Mouse (Mus musculus): ENCODE results near the gene BC147527. TPM values are rescaled to one million over a fixed set of nuclear protein-coding genes. Genes with fewer than 3 reads are reported as not detected.

The BC147527 gene
- polyA plus RNA-seq, 1 experiment = not detected

Other genes with a start within 250 kb of the BC147527 start
- 3.4 and 3.5 TPM in 2 replicates for gene Gm21188, start 248.2 kb upstream of the BC147527 start, polyA plus RNA-seq (2012; ENCODE audit: insufficient read depth, insufficient read length, missing spikeins)
- gene Gm20767, start 160.1 kb upstream of the BC147527 start, polyA plus RNA-seq (2012; ENCODE audit: insufficient read depth, insufficient read length, missing spikeins) = not detected in 2 replicates
- not detected in 2 replicates for gene Gm21818, start 128.0 kb upstream of the BC147527 start, polyA plus RNA-seq (2012; ENCODE audit: insufficient read depth, insufficient read length, missing spikeins)
- gene Gm21762, start 84.4 kb upstream of the BC147527 start, polyA plus RNA-seq (2012; ENCODE audit: insufficient read depth, insufficient read length, missing spikeins) = not detected in 2 replicates
- not detected in 2 replicates for gene Gm21731, start 61.3 kb upstream of the BC147527 start, polyA plus RNA-seq (2012; ENCODE audit: insufficient read depth, insufficient read length, missing spikeins)
- gene AF067061, start 37.3 kb upstream of the BC147527 start, polyA plus RNA-seq (2012; ENCODE audit: insufficient read depth, insufficient read length, missing spikeins) = not detected in 2 replicates
- gene Tcstv3, start 16.5 kb downstream of the BC147527 start, polyA plus RNA-seq (2012; ENCODE audit: insufficient read depth, insufficient read length, missing spikeins) = not detected in 2 replicates

Measured in brown adipose tissue, adult 24 weeks (tissue).